Mouse (Mus musculus) adrenal gland, postnatal 25 days (tissue): ENCODE results near the gene Fam53a. TPM values are rescaled to one million over a fixed set of nuclear protein-coding genes. Genes with fewer than 3 reads are reported as not detected.
A peak's percentile ranks its signal among the peaks of the same experiment; 100 is the strongest.

ENCODE experiments used
- DNase-seq: peaks from one replicate; pipeline ENCODE4 v3.0.0; 2021; ENCODE audit warnings: mixed read lengths
- long read RNA-seq: library from polyadenylated mRNA; stranded (forward); transcript quantifications from one replicate; pipeline ENCODE4 v2.0.0, GENCODE M21; 2021
- total RNA-seq: library from RNA; stranded (reverse); gene quantifications from 2 replicates; pipeline ENCODE4 v1.2.3, GENCODE M21; 2021

Gene Fam53a
- total RNA-seq: 23.5 and 37.0 TPM in 2 replicates
- long read RNA-seq, transcript Fam53a-202 (6 exons, 2,009 nt): major isoform, 22 of 51 reads
- long read RNA-seq, partial matches to known transcripts: 4 of 51 reads
- long read RNA-seq, other reads (novel, unspliced or antisense): 18 of 51 reads

- peak; percentile 100 for DNase-seq
Measured at GRCm38 (mm10) chr5:33629301-33629987, at the start of gene Fam53a, which contains the start of gene Gm9903. TSS of gene Fam53a (minus strand) at chr5:33629635. TSS of gene Gm9903 (plus strand) at chr5:33629925.

- no peak for DNase-seq
Measured at GRCm38 (mm10) chr5:33678244-33678643, 48.8 kb upstream of the Fam53a start.

- peak; percentile 61 for DNase-seq
Measured at GRCm38 (mm10) chr5:33675964-33676363, 46.5 kb upstream of the Fam53a start.

- no peak for DNase-seq
Measured at GRCm38 (mm10) chr5:33674439-33674838, 45.0 kb upstream of the Fam53a start.

- no peak for DNase-seq
Measured at GRCm38 (mm10) chr5:33671659-33672058, 42.2 kb upstream of the Fam53a start.

GRCm38 (mm10) chr5:33668223-33668622 lies 38.8 kb upstream of the Fam53a start:
- DNase-seq: no peak

- DNase-seq: no peak
Measured at GRCm38 (mm10) chr5:33658664-33659050, 29.2 kb upstream of the Fam53a start.

GRCm38 (mm10) chr5:33657787-33658663 lies 28.6 kb upstream of the Fam53a start, which contains the start of the genes Tacc3 and Tmem129:
TSS of gene Tacc3 (plus strand) at chr5:33658128.
TSS of gene Tmem129 (minus strand) at chr5:33658416.
- peak; percentile 95 for DNase-seq

- DNase-seq: no peak
Measured at GRCm38 (mm10) chr5:33657251-33657786, 27.9 kb upstream of the Fam53a start.

- no peak for DNase-seq
Measured at GRCm38 (mm10) chr5:33656739-33657138, 27.3 kb upstream of the Fam53a start.

- no peak for DNase-seq
Measured at GRCm38 (mm10) chr5:33655251-33655840, 25.9 kb upstream of the Fam53a start.

- DNase-seq: no peak
Measured at GRCm38 (mm10) chr5:33654424-33654823, 25.0 kb upstream of the Fam53a start.

- no peak for DNase-seq
Measured at GRCm38 (mm10) chr5:33652783-33653173, 23.3 kb upstream of the Fam53a start.

- DNase-seq: peak; percentile 95
Measured at GRCm38 (mm10) chr5:33651921-33652782, 22.7 kb upstream of the Fam53a start, which contains the start of gene Slbp. TSS of gene Slbp (minus strand) at chr5:33652574.

- no peak for DNase-seq
Measured at GRCm38 (mm10) chr5:33651541-33651920, 22.1 kb upstream of the Fam53a start.

GRCm38 (mm10) chr5:33651017-33651416 lies 21.6 kb upstream of the Fam53a start:
- no peak for DNase-seq

- no peak for DNase-seq
Measured at GRCm38 (mm10) chr5:33640652-33641051, 11.2 kb upstream of the Fam53a start.

- DNase-seq: no peak
Measured at GRCm38 (mm10) chr5:33638826-33639225, 9.4 kb upstream of the Fam53a start.

- no peak for DNase-seq
Measured at GRCm38 (mm10) chr5:33637606-33638350, 8.3 kb upstream of the Fam53a start.

- no peak for DNase-seq
Measured at GRCm38 (mm10) chr5:33635361-33635760, 5.9 kb upstream of the Fam53a start.
